Mouse (Mus musculus) intestine, postnatal 0 days (tissue): Measurements from ENCODE around the gene Gm17268. TPM values are rescaled to one million over a fixed set of nuclear protein-coding genes. Genes with fewer than 3 reads are reported as not detected.

ENCODE experiments used
- ATAC-seq: fragments of 200-750 bp; cut with Nextera tagmentation; 2 replicates; pipeline ENCODE4 v1.8.0; 2017; ENCODE audit warnings: mild to moderate bottlenecking, moderate TSS enrichment, moderate library complexity
- H3K27ac ChIP-seq: fragments of 300-500 bp; sonication (generic); 2 replicates; pipeline ENCODE4 v1.5.1; 2014; ENCODE audit warnings: mild to moderate bottlenecking, low read depth, low read length, moderate library complexity
- H3K27me3 ChIP-seq: fragments of 300-500 bp; sonication (generic); replicated peaks from 2 replicates; pipeline ENCODE4 v1.6.1; 2014; ENCODE audit warnings: low read length, mixed read lengths; ENCODE audit not compliant: control insufficient read depth, insufficient read depth
- H3K36me3 ChIP-seq: fragments of 300-500 bp; sonication (generic); 2 replicates; pipeline ENCODE4 v1.6.1; 2014; ENCODE audit warnings: mild to moderate bottlenecking, moderate library complexity; ENCODE audit not compliant: control insufficient read depth, insufficient read depth
- H3K4me1 ChIP-seq: fragments of 300-500 bp; sonication (generic); replicated peaks from 2 replicates; pipeline ENCODE4 v1.6.1; 2014; ENCODE audit warnings: antibody characterized with exemption, low read length, mixed read lengths; ENCODE audit not compliant: control insufficient read depth, insufficient read depth
- H3K4me2 ChIP-seq: fragments of 300-500 bp; sonication (generic); replicated peaks from 2 replicates; pipeline ENCODE4 v1.6.1; 2014; ENCODE audit warnings: low read depth, mild to moderate bottlenecking, moderate library complexity
- H3K4me3 ChIP-seq: fragments of 300-500 bp; sonication (generic); 2 replicates; pipeline ENCODE4 v1.5.1; 2014; ENCODE audit warnings: low read depth, low read length
- H3K9ac ChIP-seq: fragments of 300-500 bp; sonication (generic); 2 replicates; pipeline ENCODE4 v1.6.1; 2014; ENCODE audit warnings: mild to moderate bottlenecking, low read depth, low read length
- H3K9me3 ChIP-seq: fragments of 300-500 bp; sonication (generic); 2 replicates; pipeline ENCODE4 v1.6.1; 2016; ENCODE audit warnings: mixed run types; ENCODE audit not compliant: control insufficient read depth
- CTCF ChIP-seq: sonication (generic); IDR thresholded peaks from 2 replicates; pipeline ENCODE4 v1.5.1; 2016; ENCODE audit warnings: low read depth, mild to moderate bottlenecking, control low read depth, antibody characterized with exemption, moderate library complexity
- WGBS: fragments of 180-500 bp; shearing (Covaris S2); extraction: QIAGEN DNeasy Blood & Tissue Kit; methylation state at CpG from one replicate; pipeline ENCODE4 v1.1.7; 2014; 5-methylcytosine and 5-hydroxymethylcytosine counted together
- polyA plus RNA-seq: library from polyadenylated mRNA; unstranded; fragments of >200 nt; fragmentation: Nextera tagmentation; extraction: Ambion mirVana; gene quantifications from 2 replicates; pipeline ENCODE4 v1.2.1, GENCODE M21; 2015

Gm17268 gene
- polyA plus RNA-seq, 1 experiment from 2014 or later: not detected

- Histone ChIP-seq H3K27me3 (no peaks in the 10 kb centered on the region), H3K36me3 (no peaks in the 10 kb centered on the region), H3K4me3 (no peak overlapping the region), H3K4me1 (no peaks in the 10 kb centered on the region), H3K27ac (no peak overlapping the region), H3K9me3 (no peaks in the 10 kb centered on the region), H3K9ac (no peak overlapping the region), H3K4me2 (no peak overlapping the region)
- TF ChIP-seq CTCF: no peak
- WGBS: 62% methylated on average over 8 of the region's 8 CpGs
- no peak for ATAC-seq
Measured at GRCm38 (mm10) chr11:82011411-82012193, 26.8 kb downstream of the Gm17268 start.

GRCm38 (mm10) chr11:82010115-82010514 lies 28.2 kb downstream of the Gm17268 start:
- WGBS: 92% methylated on average over 3 of the region's 3 CpGs
- no peak for ATAC-seq
- Histone ChIP-seq H3K4me2 (no peak overlapping the region), H3K4me1 (no peaks in the 10 kb centered on the region), H3K9me3 (no peaks in the 10 kb centered on the region), H3K27ac (no peak overlapping the region), H3K36me3 (no peaks in the 10 kb centered on the region), H3K4me3 (no peak overlapping the region), H3K27me3 (no peaks in the 10 kb centered on the region), H3K9ac (no peak overlapping the region)
- TF ChIP-seq CTCF: no peak

- H3K4me2 ChIP-seq: no peak overlapping the region; the same call in 1 of the 2 replicates
- no peak overlapping the region for H3K27ac ChIP-seq
- H3K36me3 ChIP-seq: no peaks in the 10 kb centered on the region
- no peak overlapping the region for H3K4me3 ChIP-seq
- H3K27me3 ChIP-seq: no peaks in the 10 kb centered on the region
- ATAC-seq: no peak
- H3K9me3 ChIP-seq: no peaks in the 10 kb centered on the region
- 35% methylated on average over 12 of the region's 12 CpGs for WGBS
- no peaks in the 10 kb centered on the region for H3K4me1 ChIP-seq
- peak; percentile 18; the same call in 1 of the 2 replicates for TF ChIP-seq CTCF
- no peak overlapping the region for H3K9ac ChIP-seq
Measured at GRCm38 (mm10) chr11:82006796-82007423, 31.5 kb downstream of the Gm17268 start.

- no peak for ATAC-seq
- no peak overlapping the region for H3K4me3 ChIP-seq
- TF ChIP-seq CTCF: no peak
- WGBS: 66% methylated on average over 2 of the region's 2 CpGs
- H3K27ac ChIP-seq: no peak overlapping the region
- H3K36me3 ChIP-seq: no peaks in the 10 kb centered on the region
- no peaks in the 10 kb centered on the region for H3K4me1 ChIP-seq
- no peak overlapping the region for H3K9ac ChIP-seq
- no peak overlapping the region for H3K4me2 ChIP-seq
- no peaks in the 10 kb centered on the region for H3K9me3 ChIP-seq
- H3K27me3 ChIP-seq: no peaks in the 10 kb centered on the region
Measured at GRCm38 (mm10) chr11:82004810-82005209, 33.6 kb downstream of the Gm17268 start.

GRCm38 (mm10) chr11:82000581-82000980 lies 37.8 kb downstream of the Gm17268 start:
- TF ChIP-seq CTCF: no peak
- Histone ChIP-seq H3K27ac (no peak overlapping the region), H3K4me1 (no peaks in the 10 kb centered on the region), H3K9ac (no peak overlapping the region), H3K9me3 (no peaks in the 10 kb centered on the region), H3K27me3 (no peaks in the 10 kb centered on the region), H3K4me2 (no peak overlapping the region), H3K36me3 (no peaks in the 10 kb centered on the region), H3K4me3 (no peak overlapping the region)
- 58% methylated on average over 5 of the region's 5 CpGs for WGBS
- ATAC-seq: no peak

- H3K4me3 ChIP-seq: no peak overlapping the region
- no peak overlapping the region for H3K9ac ChIP-seq
- H3K27ac ChIP-seq: no peak overlapping the region
- WGBS: 80% methylated on average over 4 of the region's 4 CpGs
- no peaks in the 10 kb centered on the region for H3K4me1 ChIP-seq
- no peak overlapping the region for H3K4me2 ChIP-seq
- H3K36me3 ChIP-seq: no peaks in the 10 kb centered on the region
- ATAC-seq: no peak
- no peaks in the 10 kb centered on the region for H3K27me3 ChIP-seq
- H3K9me3 ChIP-seq: no peaks in the 10 kb centered on the region
- no peak for TF ChIP-seq CTCF
Measured at GRCm38 (mm10) chr11:81999469-81999868, 38.9 kb downstream of the Gm17268 start.
